Mouse (Mus musculus): ENCODE measurements around the gene Obscn. TPM values are rescaled to one million over a fixed set of nuclear protein-coding genes. Genes with fewer than 3 reads are reported as not detected.

Gene Obscn
- total RNA-seq, 2 experiments from 2014 or later, result 1,369 to 1,614 TPM

- no peak for DNase-seq
Measured at GRCm38 (mm10) chr11:59068922-59069321, 67.3 kb downstream of the Obscn start.

DNA sequence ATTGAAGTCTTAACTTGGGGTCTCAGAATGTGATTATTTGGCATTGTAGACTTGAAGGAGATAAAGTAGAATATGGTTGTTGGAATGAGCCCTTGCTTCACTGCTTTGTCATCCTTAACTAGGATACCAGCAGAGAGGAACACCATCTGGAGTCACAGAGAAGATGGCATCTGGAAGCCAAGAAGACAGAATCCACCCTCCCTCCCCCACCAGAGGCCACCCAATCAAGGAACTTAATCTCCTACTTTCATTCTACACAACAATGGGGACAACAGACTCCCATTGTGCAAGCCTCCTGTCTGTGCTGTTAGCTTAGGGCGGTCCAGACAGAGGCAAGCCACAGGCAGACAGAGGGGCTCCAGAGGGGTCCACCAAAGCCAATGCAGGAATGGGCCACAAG is 67.8 kb downstream of the Obscn start:
- intact Hi-C loops (cut with DNase I), result no loop called here
- DNase-seq, result no peak

More at GRCm38 (mm10) chr11:59068922-59069321, 67.3 kb downstream of the Obscn start:
- intact Hi-C loops (cut with DNase I), result no loop called here

DNA sequence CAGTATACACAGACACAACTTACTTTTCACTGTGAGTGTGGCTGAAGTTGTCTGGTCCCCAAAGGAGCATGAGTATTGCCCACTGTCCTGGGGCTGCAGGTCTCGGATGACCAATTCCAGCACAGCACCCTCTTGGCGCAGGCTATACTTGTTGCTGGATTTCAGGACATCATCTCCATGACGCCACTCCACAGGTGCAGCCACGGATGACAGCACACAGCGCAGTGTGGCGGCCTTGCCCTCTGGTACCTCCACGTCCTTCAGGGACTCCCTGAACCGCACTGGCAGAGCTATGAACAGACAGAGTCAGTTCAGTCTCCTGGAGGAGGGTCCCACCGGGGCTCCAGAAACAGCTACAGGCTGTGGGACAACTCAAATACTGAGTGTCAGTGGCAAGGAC is 68.3 kb downstream of the Obscn start:
- no peak for DNase-seq
- intact Hi-C loops (cut with DNase I), result no loop called here

- intact Hi-C loops (cut with DNase I), result no loop called here
- DNase-seq, result no peak
Measured at GRCm38 (mm10) chr11:59058025-59058424, 78.2 kb downstream of the Obscn start.

DNA sequence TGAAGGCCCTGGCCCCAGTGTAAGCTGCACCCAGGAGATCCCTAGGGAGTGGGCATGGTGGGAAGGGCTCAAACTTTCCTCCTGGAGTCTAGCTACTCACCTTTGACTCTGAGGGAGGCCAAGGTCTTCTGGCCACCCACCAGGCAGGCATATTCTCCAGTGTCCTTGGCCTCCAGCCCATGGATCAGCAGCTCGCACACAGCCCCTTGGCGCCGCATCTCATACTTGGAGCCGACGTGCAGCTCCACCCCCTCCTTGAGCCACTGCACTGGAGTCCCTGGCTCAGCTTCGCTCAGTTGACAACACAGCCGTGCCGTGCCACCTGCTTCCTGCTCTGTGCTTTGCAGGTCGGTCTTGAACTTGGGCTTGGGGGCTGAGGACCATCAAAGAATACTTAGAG is 85.2 kb downstream of the Obscn start:
- peak; percentile 51 to 69 for DNase-seq

DNA sequence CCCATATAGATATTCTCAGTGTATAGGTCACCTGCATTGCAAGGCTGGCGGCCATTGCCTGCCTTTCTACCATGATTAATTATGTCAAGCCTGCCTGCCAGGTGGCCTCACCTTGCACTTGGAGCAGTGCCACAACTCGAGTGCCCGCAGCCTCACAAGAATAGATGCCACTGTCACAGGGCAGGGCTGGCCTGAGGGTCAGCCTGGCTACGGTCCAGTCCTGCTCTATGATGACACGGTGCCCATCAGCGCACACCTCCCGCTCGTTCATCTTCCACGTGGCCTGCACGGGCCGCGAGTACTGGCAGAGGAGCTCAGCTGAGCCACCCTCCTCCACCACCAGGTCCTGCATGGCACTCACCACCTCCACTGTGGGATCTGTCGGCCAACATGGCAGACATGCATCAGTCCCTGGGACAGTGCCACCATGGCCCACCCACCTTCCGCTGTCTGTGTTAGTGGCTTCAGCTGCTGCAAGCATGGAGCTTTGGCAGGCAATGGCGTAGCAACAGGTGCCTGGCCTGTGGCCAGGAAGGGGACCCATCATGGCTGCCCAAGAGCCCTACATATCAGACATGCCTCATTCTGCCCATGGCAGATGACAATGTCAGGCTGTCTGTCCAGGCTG is 91.4 kb downstream of the Obscn start:
- intact Hi-C loops (cut with DNase I), result loop anchor here (5.0 kb wide), 1 partner anchor 252 kb away; no protein-coding TSS in a partner anchor
- DNase-seq, result peak in 1 of 2 experiments; percentile 39

More for the DNA sequence above, 85.2 kb downstream of the Obscn start:
- intact Hi-C loops (cut with DNase I), result no loop called here

DNA sequence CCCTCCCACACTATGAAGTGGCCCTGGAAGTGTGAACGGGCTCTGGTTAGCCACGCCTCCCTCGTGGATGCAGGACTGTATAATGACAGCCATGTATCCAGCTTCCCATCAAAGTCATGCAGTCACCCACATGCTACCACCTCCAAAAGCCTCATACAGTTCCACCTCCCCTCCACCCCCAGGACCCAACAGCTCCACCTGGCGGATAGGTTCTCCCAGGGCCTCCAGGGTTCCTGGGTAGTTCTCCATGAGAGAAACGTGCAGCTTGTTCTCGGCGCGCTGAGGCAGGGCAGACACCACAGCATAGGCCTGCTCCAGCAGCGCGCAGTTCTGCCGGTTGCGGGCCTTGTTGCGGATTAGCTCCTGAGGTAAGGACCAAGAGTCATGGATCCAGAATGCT is 107.2 kb downstream of the Obscn start:
- intact Hi-C loops (cut with DNase I), result no loop called here
- DNase-seq, result no peak

DNA sequence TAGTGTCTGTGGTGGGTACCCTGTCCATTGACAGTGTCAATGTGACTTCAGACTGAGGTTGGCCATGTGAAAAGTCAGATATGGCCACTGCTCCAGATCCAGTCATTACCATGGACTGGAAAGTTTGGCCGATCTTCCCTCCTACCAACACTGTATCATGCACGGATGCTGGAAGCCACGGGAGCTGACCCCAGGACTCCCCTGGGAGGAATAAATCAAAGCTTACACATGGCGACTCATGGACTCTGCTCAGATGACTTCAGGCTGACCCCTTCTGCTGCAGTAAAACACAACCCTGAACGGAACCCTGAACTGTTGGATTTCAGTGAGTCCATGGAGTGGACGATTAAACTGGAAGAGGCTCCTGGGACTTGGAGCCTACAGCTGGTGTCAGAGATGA is 109.8 kb downstream of the Obscn start:
- no peak for DNase-seq
- intact Hi-C loops (cut with DNase I), result no loop called here

DNA sequence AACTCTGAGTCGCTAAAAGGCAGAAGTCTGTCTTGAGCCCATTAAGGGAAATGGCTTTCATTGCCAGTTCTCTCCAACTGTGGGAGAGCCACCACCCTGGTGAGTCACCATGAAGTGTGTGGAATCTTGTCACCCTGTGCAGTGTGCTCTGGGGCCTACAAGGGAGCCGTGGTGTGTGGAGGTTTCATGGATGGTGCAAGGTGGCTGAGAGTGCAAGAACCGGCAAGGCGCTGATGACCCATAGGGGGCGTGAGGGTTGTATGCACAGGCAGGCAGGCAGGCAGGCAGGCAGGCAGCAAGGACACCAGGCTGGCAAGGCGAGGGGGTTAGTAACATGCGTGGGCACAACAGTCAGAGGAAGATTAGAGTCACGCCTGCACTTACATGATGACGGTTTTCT is 121.2 kb downstream of the Obscn start:
- intact Hi-C loops (cut with DNase I), result no loop called here
- no peak for DNase-seq

DNA sequence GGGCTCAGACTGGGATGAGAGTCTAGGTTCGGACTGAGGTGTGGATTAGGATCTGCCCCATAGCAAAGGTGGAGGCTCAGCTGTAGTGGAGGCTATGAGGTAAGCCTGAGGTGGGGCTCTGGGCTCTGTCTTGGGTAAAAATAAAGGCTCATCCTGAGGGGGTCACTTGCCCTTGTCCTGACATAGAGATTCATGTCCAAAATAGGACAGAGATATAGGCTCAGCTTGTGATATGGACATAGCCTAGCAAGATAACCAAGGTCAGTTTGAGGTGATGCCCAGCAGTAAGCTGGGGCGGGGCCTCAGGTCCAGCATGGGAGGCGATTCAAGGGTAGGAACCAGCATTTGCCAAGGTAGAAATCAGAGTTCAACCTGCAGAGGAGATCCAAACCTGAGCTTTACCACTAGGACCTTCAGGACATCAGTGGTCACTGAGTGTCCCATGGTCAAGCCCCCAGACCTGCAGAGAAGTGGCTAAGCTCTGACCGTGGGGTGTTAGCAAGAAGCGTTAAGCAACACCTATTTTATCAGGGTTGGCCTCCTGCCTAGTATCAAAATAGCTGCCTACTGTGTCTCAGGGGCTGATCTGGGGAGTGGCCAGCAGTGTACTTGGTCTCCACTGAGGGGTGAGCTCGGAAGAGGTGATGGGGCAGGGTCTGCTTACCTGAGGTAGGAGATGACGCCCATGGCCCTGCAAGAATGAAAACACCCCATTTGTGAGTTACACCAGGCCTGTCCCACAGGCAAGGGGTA is 133.7 kb downstream of the Obscn start:
- intact Hi-C loops (cut with DNase I), result no loop called here
- DNase-seq, result no peak

GRCm38 (mm10) chr11:59000635-59001034 is 135.6 kb downstream of the Obscn start:
- intact Hi-C loops (cut with DNase I), result no loop called here
- DNase-seq, result no peak

- DNase-seq, result no peak
- intact Hi-C loops (cut with DNase I), result no loop called here
Measured at GRCm38 (mm10) chr11:58999830-59000229, 136.4 kb downstream of the Obscn start.

DNA sequence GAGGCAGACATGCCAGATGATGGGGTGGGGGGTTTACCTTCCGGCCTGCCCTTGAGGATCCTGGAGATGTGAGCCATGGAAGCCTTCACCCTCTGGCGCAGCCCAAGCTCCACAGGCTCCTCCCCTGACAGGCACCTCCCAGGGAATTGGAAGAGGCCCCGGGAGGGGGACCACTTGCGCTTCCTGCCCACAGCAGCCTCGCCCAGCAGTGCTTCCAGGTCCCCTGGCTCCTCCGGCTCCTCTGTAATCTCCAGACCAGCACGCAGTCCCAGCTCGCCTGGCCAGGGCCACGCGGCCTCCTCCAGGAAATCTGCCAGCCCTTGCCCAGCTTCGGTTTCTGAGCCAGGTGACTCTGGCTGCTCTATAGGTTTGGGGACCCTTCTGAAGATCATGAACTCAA is 137.0 kb downstream of the Obscn start:
- DNase-seq, result no peak
- intact Hi-C loops (cut with DNase I), result no loop called here

- intact Hi-C loops (cut with DNase I), result no loop called here
- DNase-seq, result no peak
Measured at GRCm38 (mm10) chr11:58997541-58997940, 138.7 kb downstream of the Obscn start.

- intact Hi-C loops (cut with DNase I), result no loop called here
- DNase-seq, result no peak
Measured at GRCm38 (mm10) chr11:58995807-58996370, 140.3 kb downstream of the Obscn start.

DNA sequence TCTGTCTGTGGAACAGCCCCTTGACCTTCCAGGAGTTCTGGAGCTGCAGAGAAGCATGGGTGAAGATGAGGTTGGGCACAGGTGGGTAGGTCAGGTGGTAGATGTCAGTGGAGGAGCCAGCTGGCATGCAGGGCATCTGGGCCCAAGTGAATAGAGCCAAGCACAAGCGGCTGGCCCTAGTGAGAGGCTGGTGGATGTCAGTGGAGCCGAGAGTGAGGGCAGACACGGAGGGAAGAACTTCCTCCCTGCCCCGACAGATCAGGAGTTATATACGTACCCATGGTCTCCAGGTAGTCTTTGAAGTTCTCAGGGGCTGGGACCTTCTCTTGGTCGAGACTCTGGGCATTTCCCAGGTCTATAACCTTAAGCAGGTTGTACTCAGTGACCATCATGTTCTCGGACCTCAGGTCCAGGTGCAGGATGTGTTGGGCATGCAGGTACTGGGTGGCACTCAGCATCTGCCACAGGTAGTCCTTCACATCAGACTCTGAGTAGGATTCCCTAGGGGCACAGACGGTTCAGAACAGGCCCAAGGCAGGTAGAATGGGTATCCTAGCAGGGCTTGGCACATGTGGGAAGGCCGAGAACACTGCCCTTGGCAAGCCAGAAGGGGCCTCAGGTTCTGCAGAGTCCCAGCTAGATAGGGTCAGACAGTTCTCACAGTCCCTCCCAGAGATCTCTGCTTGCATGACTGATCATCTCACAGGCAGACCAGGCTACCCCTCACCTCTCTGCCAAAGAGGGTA is 141.0 kb downstream of the Obscn start:
- DNase-seq, result no peak
- intact Hi-C loops (cut with DNase I), result no loop called here

- DNase-seq, result no peak
- intact Hi-C loops (cut with DNase I), result no loop called here
Measured at GRCm38 (mm10) chr11:58994337-58994826, 141.8 kb downstream of the Obscn start.

DNA sequence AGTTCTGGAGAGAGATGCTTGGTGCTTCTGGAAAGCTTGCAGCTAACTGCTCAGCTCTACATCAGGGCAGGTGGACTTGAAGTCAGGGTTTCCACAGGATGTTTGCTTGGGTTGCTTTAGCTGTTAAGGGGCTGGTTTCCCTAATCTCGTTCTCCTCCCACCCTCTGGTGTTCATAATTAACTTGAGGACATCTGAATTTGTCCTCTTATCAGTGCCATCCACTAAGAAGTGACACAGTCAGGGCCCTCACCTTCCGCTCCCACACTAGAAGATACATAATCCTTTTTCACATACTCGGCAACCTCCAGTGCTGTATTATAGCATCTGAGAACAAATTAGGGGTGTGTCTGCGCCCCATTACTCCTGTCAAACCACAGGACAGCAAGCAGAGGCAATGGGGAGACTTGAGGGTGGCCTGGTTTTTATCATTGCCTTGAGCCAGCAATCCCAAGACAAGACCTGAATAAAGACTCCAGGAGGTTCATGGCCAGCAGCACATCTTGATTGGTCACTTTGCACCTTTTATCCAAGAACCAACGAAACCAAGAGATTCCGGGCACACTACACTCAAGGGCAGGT is 143.0 kb downstream of the Obscn start:
- intact Hi-C loops (cut with DNase I), result no loop called here

DNA sequence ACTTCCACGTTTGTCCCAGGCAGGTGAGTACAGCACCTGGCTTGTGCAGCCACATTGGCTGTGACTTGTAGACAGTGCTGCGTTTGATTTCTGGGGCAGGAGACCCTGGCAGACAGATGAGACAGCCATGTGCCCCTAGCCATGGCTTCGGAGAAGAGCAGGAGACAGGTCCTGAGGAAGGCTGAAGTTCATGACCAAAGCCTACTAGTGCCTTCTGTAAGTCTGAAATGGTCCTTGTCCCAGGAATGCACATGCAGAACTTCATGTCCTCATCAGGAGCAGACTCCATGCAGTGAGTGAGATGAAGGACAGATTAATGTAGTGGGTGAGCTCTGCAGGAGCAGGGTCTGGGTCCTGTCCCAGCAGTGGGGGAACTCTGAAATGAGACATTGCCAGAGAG is 144.3 kb downstream of the Obscn start:
- intact Hi-C loops (cut with DNase I), result no loop called here
- DNase-seq, result no peak

More for the DNA sequence above, 143.0 kb downstream of the Obscn start:
- DNase-seq, result no peak

GRCm38 (mm10) chr11:58990794-58991193 is 145.4 kb downstream of the Obscn start:
- no peak for DNase-seq
- intact Hi-C loops (cut with DNase I), result no loop called here

GRCm38 (mm10) chr11:58990141-58990540 is 146.1 kb downstream of the Obscn start:
- intact Hi-C loops (cut with DNase I), result no loop called here

More at GRCm38 (mm10) chr11:58990141-58990540, 146.1 kb downstream of the Obscn start:
- no peak for DNase-seq

All from gastrocnemius, postnatal 36 days (tissue).